Mouse (Mus musculus) myocyte (in vitro differentiated cells): ENCODE measurements around the gene Gm10135.

Experiments used
- CEBPB ChIP-seq: IDR thresholded peaks from 2 replicates; pipeline ENCODE4 v1.6.1; 2011; ENCODE audit warnings: mild to moderate bottlenecking, moderate library complexity; ENCODE audit not compliant: poor library complexity, insufficient read depth, severe bottlenecking
- E2F4 ChIP-seq: IDR thresholded peaks from one replicate; pipeline ENCODE4 v1.6.1; 2011; ENCODE audit warnings: mild to moderate bottlenecking, control low read depth, moderate library complexity; ENCODE audit not compliant: insufficient read depth
- MAX ChIP-seq: IDR thresholded peaks from one replicate; pipeline ENCODE4 v1.6.1; 2011; ENCODE audit warnings: low read depth, mild to moderate bottlenecking, control low read depth
- MYOG ChIP-seq, 3 experiments: IDR thresholded peaks; one replicate each; pipeline ENCODE4 v1.6.1; 2011; ENCODE audit warnings: control low read depth in 2 of 3, low read depth in 2 of 3, mild to moderate bottlenecking in 2 of 3; ENCODE audit not compliant: insufficient read length in 2 of 3, control insufficient read depth in 1 of 3, insufficient read depth in 1 of 3
- POLR2A ChIP-seq: IDR thresholded peaks from one replicate; pipeline ENCODE4 v1.6.1; 2011; ENCODE audit warnings: low read depth, mild to moderate bottlenecking, control low read depth, moderate library complexity; ENCODE audit not compliant: insufficient read length
- POLR2AphosphoS2 ChIP-seq: IDR thresholded peaks from one replicate; pipeline ENCODE4 v1.6.1; 2011; ENCODE audit warnings: low read depth, control low read depth; ENCODE audit not compliant: insufficient read length
- REST ChIP-seq: IDR thresholded peaks from one replicate; pipeline ENCODE4 v1.6.1; 2011; ENCODE audit warnings: mild to moderate bottlenecking, control low read depth, moderate library complexity; ENCODE audit not compliant: insufficient read depth, insufficient read length
- SRF ChIP-seq: IDR thresholded peaks from one replicate; pipeline ENCODE4 v1.6.1; 2011; ENCODE audit warnings: low read depth; ENCODE audit not compliant: control insufficient read depth, insufficient read length
- TCF12 ChIP-seq: IDR thresholded peaks from one replicate; pipeline ENCODE4 v1.6.1; 2011; ENCODE audit warnings: mild to moderate bottlenecking, control low read depth; ENCODE audit not compliant: poor library complexity, insufficient read depth, severe bottlenecking
- TCF3 ChIP-seq: IDR thresholded peaks from one replicate; pipeline ENCODE4 v1.6.1; 2011; ENCODE audit warnings: low read depth, control low read depth; ENCODE audit not compliant: insufficient read length
- USF1 ChIP-seq: IDR thresholded peaks from one replicate; pipeline ENCODE4 v1.6.1; 2011; ENCODE audit warnings: low read depth, mild to moderate bottlenecking, control low read depth, moderate library complexity

DNA sequence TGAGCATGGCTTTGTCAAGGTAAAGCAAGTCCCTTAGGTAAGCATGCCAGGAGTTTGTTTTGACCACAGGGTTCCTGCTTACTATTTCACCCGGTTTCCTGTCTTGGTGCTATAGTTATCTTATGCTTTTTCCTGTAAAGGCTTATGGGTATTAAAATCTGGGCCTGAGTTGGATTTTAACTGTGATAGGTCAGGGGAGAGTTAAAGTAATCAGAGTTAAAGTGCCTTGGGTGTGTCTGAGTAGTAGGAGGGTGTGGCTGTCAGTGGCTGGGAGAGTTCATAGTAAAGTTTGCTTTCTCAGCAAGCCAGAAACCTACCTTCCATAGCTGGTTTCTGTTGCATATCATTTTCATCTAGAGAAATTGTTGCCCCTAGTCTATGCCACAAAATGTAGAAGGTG is 57.7 kb downstream of the Gm10135 start:
- no peak for TF ChIP-seq MAX
- no peak for TF ChIP-seq POLR2AphosphoS2
- no peak for TF ChIP-seq TCF12
- TF ChIP-seq POLR2A = no peak
- no peak for TF ChIP-seq REST
- no peak for TF ChIP-seq E2F4
- no peak for TF ChIP-seq USF1
- no peak for TF ChIP-seq CEBPB
- TF ChIP-seq MYOG (IDR thresholded peaks at IDR 0.05; ENCODE audit: control insufficient read depth in 1 of 3, insufficient read depth in 1 of 3, insufficient read length in 2 of 3, low read depth in 2 of 3) = no peak
- no peak for TF ChIP-seq TCF3
- no peak for TF ChIP-seq SRF
